Mouse (Mus musculus) hindbrain, embryonic 11.5 days (tissue): ENCODE measurements around the gene Mrpl48. TPM values are rescaled to one million over a fixed set of nuclear protein-coding genes. Genes with fewer than 3 reads are reported as not detected.

Source experiments
- ATAC-seq: fragments of 200-750 bp; cut with Nextera tagmentation; 2 replicates; pipeline ENCODE4 v1.8.0; 2017; ENCODE audit warnings: mild to moderate bottlenecking, moderate TSS enrichment, moderate library complexity; ENCODE audit not compliant: low FRiP score
- DNase-seq: peaks from one replicate; pipeline ENCODE4 v3.0.0-alpha.2; 2015; ENCODE audit warnings: low spot score
- H3K27ac ChIP-seq: fragments of 300-500 bp; sonication (generic); 2 replicates; pipeline ENCODE4 v1.5.1; 2014; ENCODE audit warnings: mild to moderate bottlenecking, low read depth, low read length
- H3K27me3 ChIP-seq: fragments of 300-500 bp; sonication (generic); 2 replicates; pipeline ENCODE4 v1.6.1; 2014; ENCODE audit warnings: mild to moderate bottlenecking, low read length, moderate library complexity, mixed read lengths; ENCODE audit not compliant: control insufficient read depth, insufficient read depth
- H3K36me3 ChIP-seq: fragments of 300-500 bp; sonication (generic); 2 replicates; pipeline ENCODE4 v1.6.1; 2014; ENCODE audit warnings: mild to moderate bottlenecking, low read length, moderate library complexity, mixed read lengths; ENCODE audit not compliant: control insufficient read depth, insufficient read depth
- H3K4me1 ChIP-seq: fragments of 300-500 bp; sonication (generic); replicated peaks from 2 replicates; pipeline ENCODE4 v1.6.1; 2014; ENCODE audit warnings: low read length, mixed read lengths; ENCODE audit not compliant: control insufficient read depth, insufficient read depth
- H3K4me2 ChIP-seq: fragments of 300-500 bp; sonication (generic); replicated peaks from 2 replicates; pipeline ENCODE4 v1.6.1; 2014; ENCODE audit warnings: mild to moderate bottlenecking, low read depth, low read length
- H3K4me3 ChIP-seq: fragments of 300-500 bp; sonication (generic); 2 replicates; pipeline ENCODE4 v1.5.1; 2014; ENCODE audit warnings: low read depth, low read length
- H3K9ac ChIP-seq: fragments of 300-500 bp; sonication (generic); 2 replicates; pipeline ENCODE4 v1.6.1; 2014; ENCODE audit warnings: low read depth, low read length
- H3K9me3 ChIP-seq: fragments of 300-500 bp; sonication (generic); 2 replicates; pipeline ENCODE4 v1.6.1; 2016; ENCODE audit warnings: low read length; ENCODE audit not compliant: control insufficient read depth
- WGBS: fragments of 180-500 bp; shearing (Covaris S2); extraction: QIAGEN DNeasy Blood & Tissue Kit; methylation state at CpG from one replicate; pipeline ENCODE4 v1.1.7; 2014; 5-methylcytosine and 5-hydroxymethylcytosine counted together
- polyA plus RNA-seq: library from polyadenylated mRNA; unstranded; fragments of >200 nt; fragmentation: Nextera tagmentation; extraction: Ambion mirVana; gene quantifications from 2 replicates; pipeline ENCODE4 v1.2.1, GENCODE M21; 2014

Mrpl48 gene
- polyA plus RNA-seq, 1 experiment from 2014 or later: 73.1 TPM

- peak; percentile 51; the same call in 1 of the 2 replicates for ATAC-seq
- no peak overlapping the region for H3K4me2 ChIP-seq
- H3K27ac ChIP-seq: no peak overlapping the region
- H3K4me1 ChIP-seq: no peaks in the 10 kb centered on the region
- H3K9ac ChIP-seq: no peak overlapping the region
- DNase-seq: peak; percentile 81
- H3K9me3 ChIP-seq: no peaks in the 10 kb centered on the region
- H3K36me3 ChIP-seq: no peaks in the 10 kb centered on the region
- no peaks in the 10 kb centered on the region for H3K27me3 ChIP-seq
- 30% methylated on average over 3 of the region's 3 CpGs for WGBS
- H3K4me3 ChIP-seq: no peak overlapping the region
Observed at GRCm38 (mm10) chr7:100645147-100645546, 37.0 kb upstream of the Mrpl48 start.

GRCm38 (mm10) chr7:100642413-100642812 is 34.3 kb upstream of the Mrpl48 start:
- ATAC-seq (no peak), DNase-seq (no peak)
- Histone ChIP-seq H3K4me1 (no peaks in the 10 kb centered on the region), H3K36me3 (no peaks in the 10 kb centered on the region), H3K27ac (no peak overlapping the region), H3K27me3 (no peaks in the 10 kb centered on the region), H3K4me2 (no peak overlapping the region), H3K9me3 (no peaks in the 10 kb centered on the region), H3K4me3 (no peak overlapping the region), H3K9ac (no peak overlapping the region)
- 91% methylated on average over 4 of the region's 4 CpGs for WGBS

GRCm38 (mm10) chr7:100637657-100638056 is 29.6 kb upstream of the Mrpl48 start:
- Histone ChIP-seq H3K9me3 (no peaks in the 10 kb centered on the region), H3K27ac (no peak overlapping the region), H3K4me2 (no peak overlapping the region), H3K9ac (no peak overlapping the region), H3K4me3 (no peak overlapping the region), H3K27me3 (no peaks in the 10 kb centered on the region), H3K36me3 (no peaks in the 10 kb centered on the region), H3K4me1 (no peaks in the 10 kb centered on the region)
- DNase-seq (peak; percentile 46), ATAC-seq (no peak)
- WGBS: 13% methylated on average over 1 of the region's 1 CpGs

GRCm38 (mm10) chr7:100624538-100624937 is 16.4 kb upstream of the Mrpl48 start:
- Histone ChIP-seq H3K9me3 (no peaks in the 10 kb centered on the region), H3K4me1 (no peaks in the 10 kb centered on the region), H3K36me3 (no peaks in the 10 kb centered on the region), H3K27me3 (no peaks in the 10 kb centered on the region), H3K9ac (no peak overlapping the region), H3K4me3 (no peak overlapping the region), H3K4me2 (no peak overlapping the region), H3K27ac (no peak overlapping the region)
- WGBS: 83% methylated on average over 3 of the region's 3 CpGs
- no peak for ATAC-seq
- DNase-seq: no peak

- Histone ChIP-seq H3K27ac (no peak overlapping the region), H3K27me3 (no peaks in the 10 kb centered on the region), H3K9me3 (no peaks in the 10 kb centered on the region), H3K4me2 (no peak overlapping the region), H3K9ac (no peak overlapping the region), H3K4me1 (no peaks in the 10 kb centered on the region), H3K36me3 (no peaks in the 10 kb centered on the region), H3K4me3 (no peak overlapping the region)
- ATAC-seq (no peak), DNase-seq (no peak)
- 74% methylated on average over 2 of the region's 2 CpGs for WGBS
Observed at GRCm38 (mm10) chr7:100622277-100622676, 14.2 kb upstream of the Mrpl48 start.

GRCm38 (mm10) chr7:100616121-100616857 is 8.2 kb upstream of the Mrpl48 start:
- ATAC-seq: no peak
- no peak overlapping the region for H3K4me2 ChIP-seq
- 93% methylated on average over 4 of the region's 4 CpGs for WGBS

GRCm38 (mm10) chr7:100608910-100609309 is 809 bp upstream of the Mrpl48 start:
- H3K9me3 ChIP-seq: no peaks in the 10 kb centered on the region
- H3K36me3 ChIP-seq: no peaks in the 10 kb centered on the region
- ATAC-seq: no peak
- peak overlapping the region; percentile 82 for H3K4me3 ChIP-seq
- DNase-seq: no peak
- H3K9ac ChIP-seq: peak overlapping the region; percentile 99
- H3K4me1 ChIP-seq: 0 out of 2 replicates have a peak, but pooled peaks cover 2% of the 10 kb centered on the region
- peak overlapping the region; percentile 67 for H3K4me2 ChIP-seq
- peak overlapping the region; percentile 99 for H3K27ac ChIP-seq
- WGBS: 22% methylated on average over 4 of the region's 4 CpGs
- H3K27me3 ChIP-seq: no peaks in the 10 kb centered on the region

More at GRCm38 (mm10) chr7:100616121-100616857, 8.2 kb upstream of the Mrpl48 start:
- Histone ChIP-seq H3K36me3 (no peaks in the 10 kb centered on the region), H3K9me3 (no peaks in the 10 kb centered on the region), H3K27me3 (no peaks in the 10 kb centered on the region), H3K27ac (no peak overlapping the region), H3K4me1 (no peaks in the 10 kb centered on the region), H3K9ac (no peak overlapping the region), H3K4me3 (no peak overlapping the region)
- no peak for DNase-seq

GRCm38 (mm10) chr7:100607214-100608129 is 629 bp downstream of the Mrpl48 start, which contains the start of gene Rab6a:
Rab6a (plus strand) TSS chr7:100607410.
- Histone ChIP-seq H3K4me2 (peak within 1 kb of the TSS; percentile 67), H3K36me3 (no peaks in the 10 kb centered on the region), H3K9me3 (no peaks in the 10 kb centered on the region), H3K27ac (peak within 1 kb of the TSS; percentile 99), H3K4me1 (0 out of 2 replicates have a peak, but pooled peaks cover 2% of the 10 kb centered on the region), H3K4me3 (peak within 1 kb of the TSS; percentile 82), H3K27me3 (no peaks in the 10 kb centered on the region), H3K9ac (peak within 1 kb of the TSS; percentile 99)
- DNase-seq (peak; percentile 99), ATAC-seq (peak; percentile 97)
- WGBS: under 1% methylated on average over 102 of the region's 105 CpGs
